Mouse (Mus musculus) T-helper 2 cell (primary cell): ENCODE results near the gene Ehbp1l1.

Experiments used
- in situ Hi-C: fragments of 300-600 bp; cut with MboI, MseI; formaldehyde crosslinking; loops from one replicate; pipeline ENCODE4 v1.15.1; 2025; ENCODE audit warnings: high pct_unique_total_duplicates

Gene Ehbp1l1

DNA sequence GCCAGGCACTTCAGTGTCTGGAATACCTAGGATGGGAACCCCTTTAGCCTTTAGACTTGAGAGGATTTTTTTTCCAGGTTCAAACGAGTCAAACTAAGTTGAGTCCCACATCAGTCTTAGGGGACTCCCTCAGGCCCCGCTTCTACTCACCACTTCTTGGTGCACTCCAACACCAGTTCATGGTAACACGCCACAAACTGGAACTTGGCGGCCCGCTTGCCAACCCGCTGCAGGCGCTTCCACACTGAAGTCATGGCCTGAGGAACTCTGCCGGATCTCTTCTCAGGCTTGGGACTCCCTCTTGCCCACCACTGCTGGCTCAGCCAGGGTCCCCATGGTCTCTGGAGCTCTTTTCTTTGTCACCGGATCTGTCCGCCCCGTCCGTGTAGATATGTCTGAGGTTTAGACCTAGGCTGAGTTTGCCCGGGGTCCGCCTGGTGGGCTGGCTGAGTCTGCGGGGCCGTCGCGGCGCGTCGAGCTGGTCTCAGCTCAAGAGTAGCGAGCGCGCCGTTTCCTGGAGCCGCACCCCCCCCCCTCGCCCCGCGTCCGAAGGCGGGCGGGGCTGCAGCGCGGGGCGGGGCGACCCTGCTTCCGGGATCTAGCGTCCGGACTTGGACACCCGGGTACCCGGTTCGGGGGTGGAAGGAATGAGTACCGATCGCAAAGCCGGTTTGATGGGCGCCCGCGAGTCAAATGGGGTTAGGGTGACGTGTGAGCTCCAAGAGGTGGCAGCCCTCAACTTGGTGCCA, at the start of gene Ehbp1l1:
Ehbp1l1 (minus strand) TSS at position 551 of the 749 bp plus-strand sequence.
- in situ Hi-C loops = loop anchor here (10.0 kb wide), 1 partner anchor 61 kb away; the partner anchor contains the start of gene Sipa1

GRCm38 (mm10) chr19:5770925-5771860, 45.1 kb upstream of the Ehbp1l1 start, which contains the start of gene Scyl1:
Gene Scyl1 (minus strand): TSS chr19:5771419.
- in situ Hi-C loops = no loop called here

GRCm38 (mm10) chr19:5770311-5770710, 44.2 kb upstream of the Ehbp1l1 start:
- in situ Hi-C loops = no loop called here

DNA sequence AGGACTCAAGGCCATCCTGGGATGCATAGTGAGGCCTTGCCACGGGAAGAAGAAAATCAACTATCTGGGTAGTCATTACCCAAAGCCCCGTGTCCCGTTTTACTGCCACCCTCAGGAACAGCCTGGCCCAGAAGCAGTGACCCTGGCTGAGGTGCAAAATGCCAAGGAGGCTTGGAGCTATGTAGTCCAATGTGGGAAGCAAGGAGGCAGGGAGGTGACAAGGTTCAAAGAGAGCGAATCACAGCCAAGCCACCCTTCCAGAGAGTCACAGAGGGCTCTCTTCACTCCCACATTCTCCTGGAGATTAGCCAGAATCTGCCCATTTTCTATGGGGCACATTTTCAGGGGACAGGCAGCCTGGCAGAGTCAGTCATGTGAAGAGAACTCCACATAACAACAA, 41.2 kb upstream of the Ehbp1l1 start:
- in situ Hi-C loops = no loop called here

- in situ Hi-C loops = no loop called here
Measured at GRCm38 (mm10) chr19:5763163-5763562, 37.0 kb upstream of the Ehbp1l1 start.

GRCm38 (mm10) chr19:5758878-5759403, 32.8 kb upstream of the Ehbp1l1 start:
- in situ Hi-C loops = no loop called here

- in situ Hi-C loops = no loop called here
Measured at GRCm38 (mm10) chr19:5756991-5757636, 31.0 kb upstream of the Ehbp1l1 start.

- in situ Hi-C loops = no loop called here
Measured at GRCm38 (mm10) chr19:5756321-5756985, 30.3 kb upstream of the Ehbp1l1 start.

- in situ Hi-C loops = no loop called here
Measured at GRCm38 (mm10) chr19:5751742-5752141, 25.6 kb upstream of the Ehbp1l1 start.

DNA sequence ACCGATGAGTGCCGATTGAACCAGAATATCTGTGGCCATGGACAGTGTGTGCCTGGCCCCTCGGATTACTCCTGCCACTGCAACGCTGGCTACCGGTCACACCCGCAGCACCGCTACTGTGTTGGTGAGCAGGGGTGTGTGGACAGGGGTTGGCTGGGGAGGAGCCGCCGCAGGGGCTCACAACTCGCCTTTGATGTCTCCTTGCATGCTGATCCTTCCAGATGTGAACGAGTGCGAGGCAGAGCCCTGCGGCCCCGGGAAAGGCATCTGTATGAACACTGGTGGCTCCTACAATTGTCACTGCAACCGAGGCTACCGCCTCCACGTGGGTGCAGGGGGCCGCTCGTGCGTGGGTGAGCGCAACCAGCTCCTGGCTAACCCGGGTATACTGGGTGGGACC, 24.8 kb upstream of the Ehbp1l1 start:
- in situ Hi-C loops = no loop called here

- in situ Hi-C loops = no loop called here
Measured at GRCm38 (mm10) chr19:5749476-5749875, 23.4 kb upstream of the Ehbp1l1 start.

- in situ Hi-C loops = no loop called here
Measured at GRCm38 (mm10) chr19:5746907-5747363, 20.8 kb upstream of the Ehbp1l1 start.

GRCm38 (mm10) chr19:5745756-5746710, 19.9 kb upstream of the Ehbp1l1 start:
- in situ Hi-C loops = no loop called here

- in situ Hi-C loops = no loop called here
Measured at GRCm38 (mm10) chr19:5743576-5743975, 17.5 kb upstream of the Ehbp1l1 start.

GRCm38 (mm10) chr19:5742241-5742641, 16.1 kb upstream of the Ehbp1l1 start:
- in situ Hi-C loops = no loop called here

DNA sequence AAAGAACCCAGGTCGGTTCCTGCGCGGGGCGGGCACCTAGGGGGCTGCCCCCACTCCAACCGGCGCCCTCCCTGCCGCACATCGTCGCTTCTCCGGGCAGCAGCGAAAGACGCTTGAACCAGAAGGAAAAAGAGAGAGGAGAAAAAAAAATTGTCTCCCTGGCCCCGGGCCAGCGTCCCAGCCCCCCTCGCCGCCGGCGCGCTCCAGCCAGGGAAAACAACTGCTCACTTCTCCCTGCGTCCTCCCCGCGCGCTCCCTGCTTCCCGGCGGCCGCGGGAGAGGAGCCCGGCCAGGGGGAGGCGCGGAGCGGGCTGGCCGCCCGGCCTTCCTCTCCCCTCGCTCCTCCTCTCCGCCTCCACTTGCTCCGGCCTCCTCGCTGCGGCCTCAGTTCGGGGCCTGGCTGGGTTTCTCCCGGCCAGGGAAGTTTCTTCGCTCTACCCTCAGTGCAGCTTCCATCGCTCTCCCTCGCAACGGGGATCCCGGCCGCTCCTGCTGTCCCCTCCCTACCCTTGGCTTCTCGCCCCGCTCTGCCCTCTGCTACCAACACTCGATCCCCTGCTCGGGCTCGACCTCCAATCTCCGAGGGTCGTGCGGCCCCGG, 15.6 kb upstream of the Ehbp1l1 start:
- in situ Hi-C loops = no loop called here

GRCm38 (mm10) chr19:5740320-5741317, 14.5 kb upstream of the Ehbp1l1 start, which contains the start of gene Ltbp3:
Gene Ltbp3 (plus strand): TSS chr19:5740904.
- in situ Hi-C loops = no loop called here

GRCm38 (mm10) chr19:5739446-5739845, 13.3 kb upstream of the Ehbp1l1 start:
- in situ Hi-C loops = no loop called here
